Mouse (Mus musculus) stomach, postnatal 0 days (tissue): ENCODE measurements around the gene Ehmt1.

Experiments used
- CTCF ChIP-seq: IDR thresholded peaks from 2 replicates; pipeline ENCODE4 v1.5.1; 2016; ENCODE audit warnings: antibody characterized with exemption, low read depth, mild to moderate bottlenecking, moderate library complexity
- EP300 ChIP-seq: optimal IDR thresholded peaks from 2 replicates; pipeline ENCODE3; 2016; ENCODE audit warnings: antibody characterized with exemption

- TF ChIP-seq CTCF (no peak), EP300 (no peak)
These were observed 30.7 kb upstream of the Ehmt1 start for GRCm38 (mm10) chr2:24950189-24950535.
